Mouse (Mus musculus): ENCODE results near the gene Atoh8. TPM values are rescaled to one million over a fixed set of nuclear protein-coding genes. Genes with fewer than 3 reads are reported as not detected.

The Atoh8 gene
- total RNA-seq (2023), result under 1 TPM; 0.26 to 0.44 TPM

DNA sequence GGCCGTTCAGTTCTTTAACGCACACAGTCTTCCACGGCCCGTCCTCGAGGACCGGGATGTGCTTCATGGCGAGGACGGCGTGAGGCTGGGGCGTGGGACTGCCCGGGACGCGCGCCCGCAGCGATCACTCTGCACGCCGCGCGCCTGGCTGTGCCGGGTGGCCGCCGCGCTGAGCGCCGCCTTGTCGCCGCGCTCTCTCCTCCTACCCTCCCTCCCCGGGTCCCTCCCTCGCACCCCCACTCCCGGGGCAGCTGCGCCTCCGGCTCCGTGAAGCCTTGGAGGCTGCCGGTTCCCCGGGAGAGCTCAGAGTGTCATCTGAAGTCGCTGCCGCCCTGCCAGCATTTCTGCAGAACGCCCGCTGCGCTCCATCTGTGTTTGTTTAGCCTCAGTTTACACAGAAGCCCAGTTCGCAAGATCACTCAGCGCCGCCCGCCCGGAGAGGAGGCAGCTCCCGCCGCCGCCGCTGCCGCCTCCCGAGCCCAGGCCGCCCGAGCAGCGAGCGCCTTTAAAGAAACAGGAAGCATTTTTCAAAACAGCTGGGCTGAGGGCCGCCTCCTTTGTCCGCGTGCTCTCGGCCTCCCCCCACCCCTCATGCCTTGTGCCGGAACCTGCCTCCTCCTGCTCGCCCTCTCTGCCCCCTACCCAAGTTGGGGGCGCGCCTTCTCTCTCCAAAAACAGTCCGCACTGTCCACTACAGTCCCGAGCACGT lies at the start of gene Atoh8:
Gene Atoh8 (minus strand): TSS at position 480 of the 709 bp plus-strand sequence.

Other genes starting within 250 kb of the Atoh8 start
- 100 to 1,000 TPM; 287 to 309 TPM for gene St3gal5, start 138.0 kb downstream of the Atoh8 start, total RNA-seq (2023)
- gene Sftpb, start 69.0 kb upstream of the Atoh8 start, total RNA-seq (2023), result 1 to 10 TPM; 1.3 to 2.6 TPM
- 10 to 100 TPM; 44.5 to 47.0 TPM for gene Usp39, start 109.6 kb upstream of the Atoh8 start, total RNA-seq (2023)
- 10 to 100 TPM; 46.5 to 54.0 TPM for gene 0610030E20Rik, start 111.7 kb upstream of the Atoh8 start, total RNA-seq (2023)
- 1 to 10 TPM in 1 of 2 experiments, under 1 TPM in 1; 0.90 to 2.4 TPM for gene Tmem150a, start 119.9 kb upstream of the Atoh8 start, total RNA-seq (2023)
- gene Rnf181, start 131.4 kb upstream of the Atoh8 start, total RNA-seq (2023), result 10 to 100 TPM; 48.6 to 48.7 TPM
- gene Vamp5, start 144.9 kb upstream of the Atoh8 start, total RNA-seq (2023), result 10 to 100 TPM; 48.1 to 48.8 TPM
- gene Vamp8, start 155.1 kb upstream of the Atoh8 start, total RNA-seq (2023), result 100 to 1,000 TPM; 176 to 185 TPM
- gene Ggcx, start 178.7 kb upstream of the Atoh8 start, total RNA-seq (2023), result 10 to 100 TPM in 1 of 2 experiments, 1 to 10 TPM in 1; 6.4 to 10.5 TPM
- gene Mat2a, start 204.0 kb upstream of the Atoh8 start, total RNA-seq (2023), result 100 to 1,000 TPM; 142 to 185 TPM